Mouse (Mus musculus) fat pad, adult 2 months (tissue): ENCODE measurements around the gene 3110082I17Rik.
"Not testable (repeated sequence)": the region's sequence is repeated elsewhere in the genome, so short reads cannot be mapped to it uniquely, and the experiment has no call there.

ENCODE experiments used
- DNase-seq: peaks from one replicate; pipeline ENCODE4 v3.0.0-alpha.2; 2011; ENCODE audit warnings: low read depth, low spot score; ENCODE audit errors: extremely low read depth

3110082I17Rik gene

DNA sequence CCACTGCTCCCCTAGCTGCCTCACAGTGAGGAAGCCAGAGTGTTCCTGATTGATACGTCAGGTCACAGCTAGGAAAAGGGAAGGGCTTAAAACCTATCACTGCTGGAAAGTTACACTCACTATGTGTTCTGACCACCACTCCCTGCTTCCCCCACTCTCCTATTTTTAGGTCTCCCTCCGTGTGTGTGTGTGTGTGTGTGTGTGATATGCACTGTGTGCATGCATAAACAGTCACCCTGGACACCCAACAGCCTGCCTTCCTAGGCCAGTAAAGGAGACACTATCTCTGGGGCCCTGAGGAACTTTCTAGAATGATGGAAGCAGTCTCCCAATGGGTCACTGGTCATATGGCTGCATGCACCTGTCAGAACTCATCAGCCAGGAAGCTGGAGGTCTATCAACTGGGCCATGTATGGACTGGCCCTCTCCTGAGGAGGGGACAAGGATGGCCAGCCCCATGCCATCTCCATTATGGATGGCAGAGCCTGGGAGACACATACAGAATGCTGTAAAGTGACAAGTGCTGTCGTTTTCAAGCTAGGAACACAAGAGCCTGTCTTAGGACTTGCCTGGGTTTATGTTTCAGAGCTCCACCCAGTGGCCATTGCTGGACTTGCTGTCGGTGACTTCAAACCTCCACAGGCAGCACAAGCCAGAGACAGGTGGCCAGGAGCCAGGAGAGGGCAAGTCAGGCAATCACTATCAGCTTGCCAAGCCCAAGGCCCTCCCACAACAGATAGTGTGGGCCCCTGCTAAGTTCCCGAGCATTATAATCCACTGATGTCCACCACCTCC, 62.2 kb downstream of the 3110082I17Rik start:
- DNase-seq = no peak

DNA sequence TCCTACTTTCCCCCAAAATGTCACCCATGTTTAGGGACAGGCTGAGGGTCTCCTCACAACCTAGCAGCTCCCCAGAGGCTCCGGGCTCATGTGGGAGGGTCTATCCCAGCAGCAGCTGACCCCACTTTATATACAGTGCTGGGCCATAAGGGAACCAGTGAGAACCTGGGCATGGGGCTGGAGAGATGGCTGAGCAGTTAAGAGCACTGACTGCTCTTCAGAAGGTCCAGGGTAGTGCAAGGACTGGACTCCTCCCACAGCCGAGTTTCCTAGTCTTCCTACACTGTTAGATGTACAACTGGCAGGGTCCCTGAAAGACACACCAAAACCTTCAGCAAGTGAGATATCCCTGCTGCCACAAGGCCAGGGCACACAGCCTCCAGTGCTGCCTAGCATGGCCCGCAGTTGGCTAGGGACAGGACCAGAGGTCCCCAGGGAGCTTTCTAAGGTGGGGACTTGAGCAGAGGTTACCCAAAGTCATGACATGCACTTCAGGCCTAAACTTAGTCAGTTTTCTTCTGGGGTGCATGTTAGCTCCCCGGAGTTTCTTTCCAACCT, 62.9 kb downstream of the 3110082I17Rik start:
- DNase-seq = no peak

DNA sequence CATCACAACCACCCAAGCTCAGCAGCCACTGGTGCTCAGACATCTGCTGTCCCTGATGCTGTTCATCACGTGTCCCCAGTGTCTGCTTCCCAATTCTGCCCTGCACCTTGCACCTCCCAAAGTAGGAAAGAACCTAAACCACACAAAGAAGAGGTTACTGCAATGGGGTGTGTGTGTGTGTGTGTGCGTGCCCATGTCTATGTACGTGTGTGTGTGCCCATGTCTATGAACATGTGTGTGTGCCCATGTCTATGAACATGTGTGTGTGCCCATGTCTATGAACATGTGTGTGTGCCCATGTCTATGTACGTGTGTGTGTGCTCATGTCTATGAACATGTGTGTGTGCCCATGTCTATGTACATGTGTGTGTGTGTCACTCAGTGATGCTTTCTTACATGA, 64.8 kb downstream of the 3110082I17Rik start:
- DNase-seq = no peak

DNA sequence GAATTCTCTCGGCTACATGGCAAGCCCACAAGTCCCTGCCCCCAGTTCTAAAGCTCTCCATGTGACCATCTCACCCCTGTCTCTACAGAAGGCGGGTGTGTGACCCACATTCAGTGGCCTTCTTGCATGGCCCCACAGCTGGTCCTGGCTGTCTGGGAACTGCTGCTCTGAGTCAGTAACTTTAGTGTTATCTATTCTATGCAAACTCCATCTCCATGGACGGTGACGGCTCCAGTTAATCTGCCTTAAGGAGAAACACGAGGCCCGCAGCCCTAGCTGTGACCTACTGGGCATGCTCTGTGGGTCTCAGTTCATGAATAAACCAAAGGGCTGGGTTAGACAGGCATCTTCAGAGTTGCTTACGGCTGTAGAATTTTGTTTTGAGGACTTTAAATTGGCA, 65.9 kb downstream of the 3110082I17Rik start:
- DNase-seq = no peak

DNA sequence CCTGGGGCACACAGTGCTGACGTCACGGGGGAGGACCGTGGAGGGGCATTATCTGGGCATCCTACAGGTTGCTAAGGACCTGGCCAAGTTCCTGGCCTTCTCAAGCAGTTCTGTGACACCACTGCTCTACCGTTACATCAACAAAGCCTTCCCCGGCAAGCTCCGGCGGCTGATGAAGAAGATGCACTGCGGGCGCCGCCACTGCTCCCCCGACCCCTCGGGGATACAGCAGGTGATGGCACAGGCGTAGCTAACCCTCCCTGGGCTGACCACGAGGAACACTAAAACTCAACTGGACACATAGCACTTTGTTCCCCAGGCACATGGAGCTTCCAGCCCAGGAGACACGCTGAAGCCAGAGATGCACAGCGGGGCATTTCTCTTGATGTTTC, 67.1 kb downstream of the 3110082I17Rik start:
- no peak for DNase-seq

DNA sequence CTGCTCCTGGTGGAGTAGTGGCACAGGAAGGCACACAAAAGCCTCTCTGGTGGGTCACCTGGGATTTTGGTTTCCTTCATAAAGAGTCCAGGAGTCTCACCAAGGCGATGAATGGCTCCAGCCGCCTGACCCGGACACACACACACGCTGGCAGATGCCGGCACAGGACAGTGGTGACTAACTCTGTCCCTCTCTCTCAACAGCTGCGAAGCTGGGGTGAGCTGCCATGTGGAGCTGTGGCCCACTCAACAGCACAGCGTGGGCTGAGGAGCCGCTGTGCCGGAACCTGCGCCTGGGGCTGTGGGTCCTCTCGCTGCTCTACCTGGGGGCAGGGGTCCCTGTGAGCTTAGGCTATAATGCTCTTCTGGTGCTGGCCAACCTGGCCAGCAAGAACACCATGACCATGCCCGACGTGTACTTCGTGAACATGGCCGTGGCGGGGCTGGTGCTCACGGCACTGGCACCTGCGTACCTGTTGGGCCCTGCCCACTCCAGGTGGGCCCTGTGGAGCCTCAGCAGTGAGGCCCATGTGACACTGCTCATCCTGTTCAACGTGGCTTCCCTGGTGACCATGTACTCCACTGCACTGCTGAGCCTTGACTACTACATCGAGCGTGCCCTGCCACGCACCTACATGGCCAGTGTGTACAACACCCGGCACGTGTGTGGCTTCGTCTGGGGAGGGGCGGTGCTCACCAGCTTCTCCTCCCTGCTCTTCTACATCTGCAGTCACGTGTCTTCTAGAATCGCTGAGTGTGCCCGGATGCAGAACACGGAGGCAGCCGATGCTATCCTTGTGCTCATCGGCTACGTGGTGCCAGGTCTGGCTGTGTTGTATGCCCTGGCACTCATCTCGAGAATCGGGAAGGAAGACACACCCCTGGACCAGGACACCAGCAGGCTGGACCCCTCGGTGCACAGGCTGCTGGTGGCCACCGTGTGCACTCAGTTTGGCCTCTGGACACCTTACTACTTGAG, 67.8 kb downstream of the 3110082I17Rik start:
- no peak for DNase-seq

DNA sequence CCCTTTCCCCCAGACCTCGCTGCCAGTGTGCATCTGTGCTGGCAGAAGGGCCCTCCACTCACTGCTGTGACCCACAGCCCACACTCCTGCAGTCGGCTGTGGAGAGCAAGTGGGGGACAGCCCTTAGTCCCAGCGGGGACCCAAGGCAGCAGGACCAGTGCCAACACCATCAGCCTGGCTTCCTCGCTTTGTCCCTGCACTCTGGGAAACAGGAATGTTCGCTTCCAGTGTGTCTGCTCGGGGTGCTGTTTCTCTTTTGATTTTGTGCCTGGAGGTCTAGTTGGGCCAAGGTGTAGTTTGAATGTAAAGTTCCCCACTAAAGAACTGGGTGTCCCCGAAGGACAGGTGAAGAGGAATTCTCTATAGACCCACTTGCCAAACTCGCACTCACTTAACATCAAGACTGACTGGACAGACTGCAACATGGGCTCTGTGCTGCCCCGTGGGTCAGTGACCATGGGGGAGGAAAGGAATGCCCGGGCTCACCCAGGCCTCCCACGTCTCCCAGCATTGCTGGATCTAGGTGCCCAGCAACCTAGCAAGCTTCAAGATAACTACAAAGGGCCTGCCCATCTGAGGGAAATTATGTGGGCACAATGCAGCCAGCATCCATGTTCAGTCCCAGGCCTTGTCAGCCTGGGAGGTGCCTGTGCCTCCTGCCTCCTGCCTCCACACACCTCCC, 68.9 kb downstream of the 3110082I17Rik start:
- DNase-seq = no peak

DNA sequence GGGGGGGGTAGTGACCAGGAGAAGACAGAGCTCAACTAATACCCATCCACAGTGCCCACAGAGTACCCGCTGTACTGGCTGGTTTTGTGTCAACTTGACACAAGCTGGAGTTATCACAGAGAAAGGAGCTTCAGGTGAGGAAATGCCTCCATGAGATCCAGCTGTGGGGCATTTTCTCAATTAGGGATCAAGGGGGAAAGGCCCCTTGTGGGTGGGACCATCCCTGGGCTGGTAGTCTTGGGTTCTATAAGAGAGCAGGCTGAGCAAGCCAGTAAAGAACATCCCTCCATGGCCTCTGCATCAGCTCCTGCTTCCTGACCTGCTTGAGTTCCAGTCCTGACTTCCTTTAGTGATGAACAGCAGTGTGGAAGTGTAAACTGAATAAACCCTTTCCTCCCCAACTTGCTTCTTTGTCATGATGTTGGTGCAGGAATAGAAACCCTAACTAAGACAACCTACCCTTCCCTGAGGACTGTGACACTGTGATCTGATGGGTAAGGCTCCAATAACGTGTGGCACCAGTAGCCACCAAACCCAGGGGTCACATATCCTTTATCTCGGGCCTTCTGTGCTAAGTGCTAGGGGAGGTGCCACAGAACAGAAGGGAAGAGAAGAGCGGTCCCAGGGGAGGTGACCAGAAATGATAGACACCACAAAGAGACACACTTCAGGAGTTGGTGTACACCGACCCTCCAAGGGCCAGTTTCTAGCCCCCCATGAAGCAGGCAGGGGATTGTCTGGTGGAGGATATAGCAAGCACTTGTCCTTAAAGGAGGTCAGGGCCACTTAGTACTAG, 69.8 kb downstream of the 3110082I17Rik start:
- DNase-seq = not testable (repeated sequence)

DNA sequence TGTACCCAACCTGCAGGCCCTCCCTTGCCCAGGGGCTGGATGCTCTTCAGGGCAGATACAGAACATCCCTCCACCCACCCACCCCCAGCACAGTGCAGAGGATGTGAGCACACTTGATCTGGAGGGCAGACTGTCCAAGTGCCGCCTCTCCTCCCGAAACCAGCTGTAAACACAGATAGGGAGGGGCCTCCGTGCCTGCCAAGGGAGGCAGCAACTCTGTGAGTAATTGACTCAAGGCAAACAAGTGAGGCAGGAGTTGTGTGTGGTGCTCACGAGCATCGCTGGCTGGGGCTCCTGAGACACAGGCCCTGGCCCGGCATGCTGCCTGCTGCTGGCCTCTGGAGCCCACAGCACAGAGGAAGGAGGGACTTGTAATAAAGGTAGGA, 70.7 kb downstream of the 3110082I17Rik start:
- DNase-seq = no peak

DNA sequence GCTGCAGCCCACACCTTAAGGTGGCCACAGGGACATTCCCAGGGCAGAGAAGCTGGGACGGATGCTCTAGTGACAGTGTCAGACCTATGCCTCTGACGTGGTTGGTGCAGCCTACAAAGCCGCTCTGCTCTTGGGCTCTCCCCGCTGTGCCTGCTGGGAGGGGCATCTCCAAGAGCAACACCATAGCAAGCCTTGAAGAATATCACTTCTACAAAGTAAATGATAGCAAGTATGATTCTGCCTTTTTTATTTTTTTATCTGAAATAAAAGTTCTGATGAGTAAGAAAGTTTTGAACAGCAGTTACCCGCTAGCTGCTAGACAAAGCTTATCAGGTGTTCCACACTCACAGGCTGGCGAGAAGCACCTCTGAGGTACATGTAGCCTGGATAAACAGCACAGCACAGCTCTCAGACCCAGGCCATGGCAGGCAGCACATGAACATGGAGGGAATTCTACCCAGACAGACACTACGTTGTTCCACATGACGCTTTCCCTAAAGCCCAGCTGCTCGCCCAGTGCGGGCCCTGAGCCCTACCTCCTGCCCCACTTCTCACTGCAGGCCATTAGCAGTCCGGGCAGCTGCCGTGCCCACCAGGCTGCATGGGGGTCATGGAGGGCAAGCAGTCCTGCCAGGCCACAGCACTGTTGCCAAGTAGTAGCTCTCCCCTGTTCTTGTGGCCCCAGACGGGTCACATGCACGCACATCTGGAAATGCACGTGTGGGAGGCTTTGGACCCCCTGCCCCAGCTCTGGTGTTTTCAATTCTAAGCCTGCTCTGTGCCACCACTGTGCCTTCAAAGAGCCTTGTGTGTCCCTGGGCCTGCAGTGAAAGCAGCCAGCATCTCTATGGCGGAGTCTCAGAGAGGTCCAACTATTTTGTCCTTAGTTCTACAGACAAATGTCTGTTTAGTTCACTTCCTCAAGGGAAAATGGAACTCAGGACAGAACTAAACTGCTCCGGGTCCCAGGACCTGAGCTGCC, 71.3 kb downstream of the 3110082I17Rik start:
- no peak for DNase-seq

DNA sequence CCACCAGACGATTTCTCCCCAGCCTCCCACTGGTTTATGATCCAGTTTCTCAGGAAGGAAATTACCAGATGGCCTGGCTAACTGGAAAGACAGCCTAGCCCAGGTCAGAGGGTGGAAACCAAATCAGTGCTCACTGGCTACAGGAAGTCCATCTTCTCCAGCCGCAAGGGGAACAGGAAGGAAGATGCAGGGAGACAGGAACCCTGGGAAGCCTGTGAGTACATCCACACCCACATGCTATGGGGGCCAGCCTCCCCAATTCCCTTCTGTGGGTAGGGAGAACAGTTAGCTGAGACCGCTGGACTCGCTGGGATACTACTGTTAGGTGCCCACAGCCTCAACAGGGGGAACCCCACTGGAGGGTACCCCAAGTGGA, 72.1 kb downstream of the 3110082I17Rik start:
- DNase-seq = no peak

DNA sequence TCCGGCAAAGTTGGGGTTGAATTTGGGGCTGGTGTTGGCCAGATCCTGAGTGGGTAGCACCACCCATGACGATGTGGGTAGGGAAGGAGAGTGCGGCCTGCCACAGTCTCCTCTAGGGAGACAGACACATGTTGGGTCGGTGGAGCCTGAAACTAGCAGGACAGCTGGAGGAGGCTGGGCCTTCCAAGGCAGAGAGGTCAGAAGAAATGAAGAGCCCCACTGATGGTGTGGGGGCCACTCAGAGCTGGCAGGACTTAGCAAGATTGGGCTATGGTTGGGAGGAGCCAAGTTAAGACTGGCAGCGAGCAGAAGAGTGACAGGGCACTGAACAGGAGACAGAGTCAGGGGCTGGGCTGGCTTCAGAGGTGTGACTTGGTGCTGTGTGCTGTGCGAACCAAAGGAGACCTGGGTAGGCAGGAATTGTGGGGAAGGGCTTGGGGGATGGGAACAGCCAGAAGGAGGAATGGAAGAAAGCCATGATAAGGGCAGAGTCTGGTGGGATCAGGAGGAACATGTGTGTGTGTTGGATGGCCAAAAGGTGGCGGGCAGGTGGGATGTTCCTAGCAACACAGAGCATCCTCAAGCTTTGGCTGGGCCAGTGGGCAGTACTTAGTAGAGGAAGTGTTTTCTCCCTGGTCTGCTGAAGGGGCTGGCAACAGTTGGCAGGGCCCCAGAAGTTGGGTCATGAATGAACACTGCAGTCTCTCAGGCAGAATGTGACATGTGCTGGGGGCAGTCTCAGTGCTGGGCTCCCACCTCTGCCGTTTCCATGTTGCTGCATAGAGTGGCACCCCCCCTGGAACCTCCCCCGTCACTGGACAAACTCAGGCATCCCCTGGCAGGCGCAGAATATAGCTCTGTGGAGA, 72.8 kb downstream of the 3110082I17Rik start:
- DNase-seq = no peak

DNA sequence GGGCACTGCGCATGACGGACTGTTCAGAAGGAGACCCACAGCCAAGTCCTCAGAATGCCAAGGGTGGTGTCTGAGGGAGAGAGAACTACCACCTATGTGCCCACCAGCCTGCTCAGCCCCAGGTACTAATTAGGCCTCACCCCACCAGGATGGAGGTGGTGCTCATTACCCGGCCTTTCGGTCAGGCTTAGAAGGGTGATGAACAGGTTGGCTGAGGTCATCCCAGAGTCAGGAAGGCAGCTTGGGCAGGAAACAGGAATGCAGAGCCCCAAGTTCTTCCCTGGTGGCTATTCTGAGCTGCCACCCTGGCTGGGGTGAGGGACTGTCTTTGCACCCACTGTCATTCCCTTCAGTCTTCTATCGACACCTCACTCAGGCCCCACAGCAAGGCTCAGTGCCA, 74.3 kb downstream of the 3110082I17Rik start:
- no peak for DNase-seq

DNA sequence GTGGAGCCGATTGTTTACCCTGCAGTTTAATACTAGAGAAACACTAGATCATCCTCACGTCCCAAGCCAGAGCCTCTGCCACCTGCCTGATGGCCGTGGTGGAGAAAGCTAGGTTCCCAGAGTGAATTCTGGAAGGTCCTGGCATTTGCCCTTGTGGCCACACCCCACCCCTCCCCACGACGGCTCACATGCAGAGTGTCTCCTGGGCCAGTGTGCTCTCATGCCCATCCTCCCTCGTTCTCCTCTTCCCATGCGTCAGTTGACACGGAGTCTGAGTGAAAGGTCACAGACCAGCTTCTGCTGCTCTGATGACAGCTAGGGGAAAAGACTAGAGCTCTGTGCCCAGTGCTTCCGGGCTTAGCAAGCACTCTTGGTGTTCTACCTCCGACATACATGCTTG, 75.8 kb downstream of the 3110082I17Rik start:
- no peak for DNase-seq

DNA sequence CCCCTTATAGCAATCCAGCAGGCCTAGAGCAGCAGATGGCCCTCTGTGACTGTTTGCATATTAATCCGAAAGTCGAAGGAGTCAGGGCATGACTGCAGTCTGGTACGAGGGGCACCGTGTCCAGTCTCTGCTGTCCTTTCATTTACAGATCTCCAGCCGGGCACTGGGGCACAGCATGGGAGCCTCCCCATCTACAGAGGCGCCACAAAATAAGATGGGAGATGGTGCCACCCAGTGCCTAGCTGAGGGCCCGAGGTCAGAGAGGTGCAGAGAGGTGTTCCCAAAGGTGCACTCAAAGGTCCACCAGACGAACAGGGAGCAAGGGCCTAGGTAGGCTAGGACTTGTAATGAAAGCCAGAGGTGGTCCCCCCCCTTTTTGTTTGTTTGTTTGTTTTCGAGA, 77.1 kb downstream of the 3110082I17Rik start:
- no peak for DNase-seq

DNA sequence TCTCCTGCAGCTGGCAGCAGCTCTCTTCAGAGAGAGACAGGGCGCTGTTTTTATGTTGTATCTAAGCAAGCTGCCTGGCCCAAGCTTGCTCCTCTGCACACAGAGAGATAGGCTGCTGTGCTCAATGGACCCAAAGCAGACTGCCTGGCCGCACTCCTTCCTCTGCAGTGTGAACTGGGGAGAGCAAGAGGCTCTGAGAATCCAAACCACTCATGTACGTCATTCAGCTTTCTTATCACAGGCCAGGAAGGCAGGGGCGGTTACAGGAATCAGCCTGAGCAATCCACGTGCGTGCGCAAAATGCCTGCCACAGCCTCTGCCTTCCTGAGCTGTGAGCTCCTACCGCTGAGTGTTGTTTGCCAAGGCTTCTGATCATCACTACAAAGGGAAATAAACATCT, 77.6 kb downstream of the 3110082I17Rik start:
- no peak for DNase-seq

DNA sequence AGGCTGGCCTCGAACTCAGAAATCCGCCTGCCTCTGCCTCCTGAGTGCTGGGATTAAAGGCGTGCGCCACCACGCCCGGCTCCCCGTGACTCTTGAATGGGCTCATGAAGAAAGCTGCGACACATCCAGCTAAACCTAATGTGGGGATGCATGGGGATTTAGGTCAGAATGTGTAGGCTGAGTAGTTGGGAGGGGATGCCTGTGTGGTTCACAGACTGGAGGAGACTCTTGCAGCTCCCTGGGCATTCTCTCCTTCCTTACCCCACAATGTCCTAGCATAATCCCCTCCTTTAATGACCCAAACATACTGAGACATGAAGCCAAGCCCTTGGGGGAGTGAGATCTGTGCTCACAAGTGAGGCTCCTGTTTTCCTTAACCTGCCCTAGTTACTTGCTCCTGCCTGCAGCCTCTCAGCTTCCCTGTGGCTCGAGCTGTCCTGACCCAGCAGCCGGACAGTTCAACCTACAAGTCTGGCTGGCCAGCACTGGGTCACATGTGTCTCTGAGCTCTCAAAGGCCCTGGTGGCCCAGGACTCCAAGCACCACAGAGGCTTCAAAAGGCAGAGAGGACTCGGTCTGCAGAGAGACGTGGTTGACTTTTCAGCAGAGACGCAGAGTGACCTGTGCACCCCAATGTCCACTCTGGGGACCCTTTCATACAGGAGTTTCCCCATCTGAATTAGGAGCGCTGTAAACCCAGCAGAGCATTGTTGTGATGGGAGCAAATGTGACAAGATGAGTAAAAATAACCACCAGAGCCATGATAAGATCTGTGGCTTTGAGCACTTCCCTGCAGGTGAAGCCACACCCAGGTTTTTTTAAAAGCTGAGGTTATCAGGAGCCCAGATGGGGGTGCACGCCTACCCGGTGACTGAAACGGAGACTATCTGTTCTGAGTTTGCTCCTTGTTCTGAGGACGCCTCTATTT, 78.5 kb downstream of the 3110082I17Rik start:
- peak; percentile 56 for DNase-seq
